Mouse (Mus musculus): ENCODE results near the gene Klk6.

- no peak for TF ChIP-seq POLR2A (IDR thresholded peaks at IDR 0.05; ENCODE audit: extremely low read depth, insufficient read depth, low read length)
- no peak for TF ChIP-seq CTCF (IDR thresholded peaks at IDR 0.05; ENCODE audit: low read depth, low read length)
Measured at GRCm38 (mm10) chr7:43878281-43878680, 54.0 kb downstream of the Klk6 start.
